Mouse (Mus musculus): Measurements from ENCODE around the gene B4galt3. TPM values are rescaled to one million over a fixed set of nuclear protein-coding genes. Genes with fewer than 3 reads are reported as not detected.

The B4galt3 gene
- total and polyA plus RNA-seq, 3 experiments = 16.8 to 33.1 TPM; not detected in 1

DNA sequence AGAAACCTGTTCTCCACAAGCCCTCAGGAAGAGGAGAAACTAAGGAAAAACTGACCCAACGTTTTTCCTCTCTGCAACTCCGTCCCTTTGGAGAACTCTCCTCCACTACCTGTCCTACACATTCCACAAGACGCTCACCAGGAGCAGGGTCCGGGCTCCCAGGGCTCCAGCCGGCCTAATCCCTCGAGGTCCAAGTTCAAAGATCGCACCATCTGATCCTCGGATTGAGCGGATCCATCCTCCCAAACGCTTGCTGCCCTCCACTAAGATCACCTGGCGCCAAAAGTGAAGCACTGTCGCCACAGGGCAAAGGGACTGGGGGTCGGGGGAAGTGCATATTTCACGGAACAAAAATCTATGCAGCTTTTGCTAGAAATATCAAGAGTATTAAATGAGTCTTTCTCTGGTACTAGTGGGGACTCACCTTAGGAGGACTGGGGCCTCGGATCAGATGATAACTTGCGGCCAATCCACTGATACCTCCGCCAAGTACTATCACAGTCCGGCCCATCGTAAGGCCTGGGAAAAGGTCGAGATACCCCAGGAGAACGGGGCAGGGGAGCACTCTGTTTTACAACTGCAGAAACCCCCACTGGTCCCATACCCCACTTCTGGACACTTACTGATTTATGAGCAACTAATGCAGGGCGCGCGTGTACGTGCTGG, 10.3 kb downstream of the B4galt3 start:
- no peak for DNase-seq (ENCODE audit: low read depth, low spot score)
- peak overlapping the region; percentile 58 to 76 for H3K4me3 ChIP-seq (ENCODE audit: control insufficient read depth in 1 of 2, insufficient read depth in 1 of 2, low read depth in 2 of 2, low read length in 2 of 2)

GRCm38 (mm10) chr1:171280916-171281527, 10.9 kb downstream of the B4galt3 start, which contains the start of gene Ppox:
TSS of gene Ppox (minus strand) at chr1:171281186.
- DNase-seq (ENCODE audit: low read depth, low spot score) = peak; percentile 99
- Histone ChIP-seq H3K27me3 (ENCODE audit: control insufficient read depth in 1 of 2, insufficient read depth in 2 of 2, low read length in 2 of 2) (no peaks in the 10 kb centered on the region), H3K9me3 (replicated peaks; ENCODE audit: insufficient read depth, low read length) (no peaks in the 10 kb centered on the region), H3K4me1 (ENCODE audit: control insufficient read depth in 1 of 2, insufficient read depth in 2 of 2, low read length in 2 of 2) (peaks cover 0 to 10% of the 10 kb centered on the region in 2 experiments; a peak in 1 of 4 replicates), H3K27ac (ENCODE audit: control insufficient read depth, low read depth, low read length) (peak within 1 kb of the TSS; percentile 93), H3K9ac (ENCODE audit: control insufficient read depth, low read depth, low read length, poor library complexity, severe bottlenecking) (peak within 1 kb of the TSS; percentile 85), H3K4me3 (ENCODE audit: control insufficient read depth in 1 of 2, insufficient read depth in 1 of 2, low read depth in 2 of 2, low read length in 2 of 2) (peak within 1 kb of the TSS; percentile 62 to 80), H3K79me2 (ENCODE audit: control insufficient read depth, insufficient read depth, low read length, poor library complexity) (peaks cover 4% of the 10 kb centered on the region; the same call in 1 of the 2 replicates), H3K36me3 (ENCODE audit: control insufficient read depth in 1 of 2, insufficient read depth in 2 of 2, low read length in 2 of 2) (peaks cover 1 to 10% of the 10 kb centered on the region in 2 experiments)
- TF ChIP-seq USF1 (IDR thresholded peaks at IDR 0.05; ENCODE audit: low read depth, low read length) = peak; percentile 9; the same call in 1 of the 2 replicates
- peak; percentile 60 for TF ChIP-seq ELF1 (IDR thresholded peaks at IDR 0.05; ENCODE audit: low read depth, low read length)
- TF ChIP-seq MXI1 (IDR thresholded peaks at IDR 0.05; ENCODE audit: low read depth, low read length) = peak; percentile 79
- TF ChIP-seq RAD21 (IDR thresholded peaks at IDR 0.05; ENCODE audit: low read depth, low read length) = no peak
- peak; percentile 89 for TF ChIP-seq HCFC1 (IDR thresholded peaks at IDR 0.05; ENCODE audit: low read depth, low read length)
- TF ChIP-seq TBP (IDR thresholded peaks at IDR 0.05; ENCODE audit: low read depth, low read length) = peak; percentile 84
- TF ChIP-seq POLR2AphosphoS2 (IDR thresholded peaks at IDR 0.05; ENCODE audit: low read length) = peak; percentile 80
- peak; percentile 94 for TF ChIP-seq ETS1 (IDR thresholded peaks at IDR 0.05; ENCODE audit: low read depth, low read length)
- peak; percentile 66; the same call in 1 of the 2 replicates for TF ChIP-seq MAZ (IDR thresholded peaks at IDR 0.05; ENCODE audit: low read depth, low read length)
- TF ChIP-seq CHD1 (IDR thresholded peaks at IDR 0.05; ENCODE audit: low read depth, low read length) = no peak
- peak; percentile 98 for TF ChIP-seq TCF12 (IDR thresholded peaks at IDR 0.05; ENCODE audit: low read depth, low read length)
- TF ChIP-seq KAT2A (conservative IDR thresholded peaks at IDR 0.05; ENCODE audit: low read depth, low read length) = peak; percentile 73
- peak; percentile 41; the same call in 1 of the 2 replicates for TF ChIP-seq CHD2 (IDR thresholded peaks at IDR 0.05; ENCODE audit: low read length)
- no peak for TF ChIP-seq JUND (IDR thresholded peaks at IDR 0.05; ENCODE audit: low read depth, low read length)
- TF ChIP-seq MYC (IDR thresholded peaks at IDR 0.05; ENCODE audit: low read depth, low read length) = peak; percentile 51; the same call in 1 of the 2 replicates
- TF ChIP-seq GATA1 (IDR thresholded peaks at IDR 0.05; ENCODE audit: low read depth, low read length) = peak; percentile 99
- TF ChIP-seq GABPA (IDR thresholded peaks at IDR 0.05; ENCODE audit: low read depth, low read length) = no peak
- no peak for TF ChIP-seq ZMIZ1 (IDR thresholded peaks at IDR 0.05; ENCODE audit: low read depth, low read length)
- TF ChIP-seq E2F4 (IDR thresholded peaks at IDR 0.05; ENCODE audit: borderline replicate concordance, low read depth, low read length) = no peak
- no peak for TF ChIP-seq CTCF (IDR thresholded peaks at IDR 0.05 in 2 of 3, conservative IDR thresholded peaks at IDR 0.05 in 1 of 3; ENCODE audit: control insufficient read depth in 1 of 3, insufficient read depth in 1 of 3, low read depth in 2 of 3, low read length in 3 of 3, poor library complexity in 1 of 3, severe bottlenecking in 1 of 3)
- peak; percentile 68 for TF ChIP-seq NELFE (IDR thresholded peaks at IDR 0.05; ENCODE audit: low read depth, low read length)
- peak; percentile 87 for TF ChIP-seq RCOR1 (IDR thresholded peaks at IDR 0.05; ENCODE audit: low read depth, low read length)
- TF ChIP-seq MEF2A (IDR thresholded peaks at IDR 0.05; ENCODE audit: extremely low read depth, insufficient replicate concordance, low read depth, low read length, poor library complexity, severe bottlenecking) = no peak

More for the DNA sequence above, 10.3 kb downstream of the B4galt3 start:
- peaks cover 0 to 10% of the 10 kb centered on the region in 2 experiments; a peak in 1 of 4 replicates for H3K4me1 ChIP-seq (ENCODE audit: control insufficient read depth in 1 of 2, insufficient read depth in 2 of 2, low read length in 2 of 2)
- no peak for TF ChIP-seq MYB (IDR thresholded peaks at IDR 0.05; ENCODE audit: low read depth, low read length)
- TF ChIP-seq POLR2AphosphoS5 (IDR thresholded peaks at IDR 0.05; ENCODE audit: borderline replicate concordance, low read depth, low read length) = no peak
- no peak for TF ChIP-seq CHD2 (IDR thresholded peaks at IDR 0.05; ENCODE audit: low read length)
- TF ChIP-seq GABPA (IDR thresholded peaks at IDR 0.05; ENCODE audit: low read depth, low read length) = no peak
- no peak for TF ChIP-seq ETS1 (IDR thresholded peaks at IDR 0.05; ENCODE audit: low read depth, low read length)
- TF ChIP-seq BHLHE40 (IDR thresholded peaks at IDR 0.05; ENCODE audit: borderline replicate concordance, low read depth, low read length) = no peak
- no peak for TF ChIP-seq GATA1 (IDR thresholded peaks at IDR 0.05; ENCODE audit: low read depth, low read length)
- no peak for TF ChIP-seq USF2 (IDR thresholded peaks at IDR 0.05; ENCODE audit: borderline replicate concordance in 1 of 2, insufficient read depth in 1 of 2, low read depth in 1 of 2, low read length in 2 of 2)
- TF ChIP-seq MAZ (IDR thresholded peaks at IDR 0.05; ENCODE audit: low read depth, low read length) = no peak
- TF ChIP-seq KAT2A (conservative IDR thresholded peaks at IDR 0.05; ENCODE audit: low read depth, low read length) = no peak
- no peak for TF ChIP-seq ZKSCAN1 (IDR thresholded peaks at IDR 0.05; ENCODE audit: low read depth, low read length)
- no peak for TF ChIP-seq CTCF (IDR thresholded peaks at IDR 0.05 in 2 of 3, conservative IDR thresholded peaks at IDR 0.05 in 1 of 3; ENCODE audit: control insufficient read depth in 1 of 3, insufficient read depth in 1 of 3, low read depth in 2 of 3, low read length in 3 of 3, poor library complexity in 1 of 3, severe bottlenecking in 1 of 3)
- TF ChIP-seq POLR2AphosphoS2 (IDR thresholded peaks at IDR 0.05; ENCODE audit: low read length) = no peak
- no peak for TF ChIP-seq MYC (IDR thresholded peaks at IDR 0.05; ENCODE audit: low read depth, low read length)
- no peak for TF ChIP-seq UBTF (IDR thresholded peaks at IDR 0.05; ENCODE audit: borderline replicate concordance, insufficient read depth, low read depth, low read length)
- no peak for TF ChIP-seq HCFC1 (IDR thresholded peaks at IDR 0.05; ENCODE audit: low read depth, low read length)
- peak overlapping the region; percentile 93 for H3K27ac ChIP-seq (ENCODE audit: control insufficient read depth, low read depth, low read length)
- H3K79me2 ChIP-seq (ENCODE audit: control insufficient read depth, insufficient read depth, low read length, poor library complexity) = peaks cover 4% of the 10 kb centered on the region; the same call in 1 of the 2 replicates
- peak overlapping the region; percentile 78 for H3K9ac ChIP-seq (ENCODE audit: control insufficient read depth, low read depth, low read length, poor library complexity, severe bottlenecking)
- H3K27me3 ChIP-seq (ENCODE audit: control insufficient read depth in 1 of 2, insufficient read depth in 2 of 2, low read length in 2 of 2) = no peaks in the 10 kb centered on the region
- H3K9me3 ChIP-seq (replicated peaks; ENCODE audit: insufficient read depth, low read length) = no peaks in the 10 kb centered on the region
- H3K36me3 ChIP-seq (ENCODE audit: control insufficient read depth in 1 of 2, insufficient read depth in 2 of 2, low read length in 2 of 2) = peaks cover 1 to 10% of the 10 kb centered on the region in 2 experiments
